Mouse (Mus musculus) cerebellum, adult 8-10 months (tissue): ENCODE data around the gene Lrrc7.

ENCODE experiments used
- DNase-seq: peaks from one replicate; pipeline ENCODE4 v3.0.0; 2022

Lrrc7 gene

DNA sequence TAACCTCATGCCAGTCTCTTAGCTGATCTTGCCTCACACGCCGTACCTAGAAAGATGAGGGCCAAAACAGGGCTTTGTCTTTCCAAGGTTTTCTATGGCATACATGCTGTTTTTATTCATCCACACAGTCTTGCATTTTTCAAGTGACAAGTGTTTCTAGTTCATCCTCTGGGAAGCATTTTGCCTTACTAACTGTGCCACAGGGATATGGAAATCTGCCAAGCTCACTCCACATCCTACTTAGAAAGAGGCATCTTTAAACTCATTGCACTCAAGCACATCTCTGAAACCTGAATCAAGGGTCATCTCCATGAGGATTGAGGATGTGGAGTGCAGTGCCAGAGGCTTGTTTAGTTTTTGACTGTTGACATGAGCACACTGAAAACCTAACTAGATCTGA is 199.9 kb downstream of the Lrrc7 start:
- DNase-seq, result no peak

DNA sequence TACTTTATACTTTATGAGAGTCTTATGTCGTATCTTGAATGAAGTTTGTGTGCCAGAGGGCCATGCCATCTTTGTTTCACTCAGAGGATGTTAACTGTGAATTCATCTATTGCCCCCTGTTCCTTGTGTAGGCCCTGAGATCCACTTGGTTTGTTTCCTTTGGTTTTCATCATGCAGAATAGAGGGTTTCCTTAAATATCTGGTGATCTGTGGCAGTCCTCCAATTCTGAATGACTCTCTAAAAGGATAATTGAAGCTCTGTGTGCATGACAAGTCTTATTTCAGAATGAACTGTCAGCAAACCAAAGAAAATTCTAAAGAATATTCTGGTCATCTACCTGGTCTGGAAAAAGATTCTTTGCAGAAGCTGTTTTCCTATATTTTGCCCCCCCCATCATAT is 205.3 kb downstream of the Lrrc7 start:
- no peak for DNase-seq

DNA sequence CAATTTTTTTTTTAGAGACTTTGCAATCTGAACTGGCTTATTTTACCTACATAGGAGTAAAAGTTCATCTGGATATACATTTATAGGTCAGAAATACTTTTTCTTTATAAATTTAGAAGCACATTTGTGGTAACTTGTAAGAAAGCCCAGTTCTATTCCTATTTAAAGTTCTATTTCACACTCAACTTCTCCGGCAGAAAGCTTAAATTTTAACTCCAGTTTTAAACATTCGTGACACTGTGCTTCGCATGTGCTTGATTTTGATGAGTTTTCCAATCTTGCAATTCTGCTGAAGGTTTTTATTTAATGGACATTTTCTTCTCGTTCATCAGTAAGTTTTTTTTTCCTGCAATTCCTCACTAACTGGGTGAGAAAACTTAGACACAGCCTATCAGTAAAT is 205.8 kb downstream of the Lrrc7 start:
- DNase-seq, result no peak

DNA sequence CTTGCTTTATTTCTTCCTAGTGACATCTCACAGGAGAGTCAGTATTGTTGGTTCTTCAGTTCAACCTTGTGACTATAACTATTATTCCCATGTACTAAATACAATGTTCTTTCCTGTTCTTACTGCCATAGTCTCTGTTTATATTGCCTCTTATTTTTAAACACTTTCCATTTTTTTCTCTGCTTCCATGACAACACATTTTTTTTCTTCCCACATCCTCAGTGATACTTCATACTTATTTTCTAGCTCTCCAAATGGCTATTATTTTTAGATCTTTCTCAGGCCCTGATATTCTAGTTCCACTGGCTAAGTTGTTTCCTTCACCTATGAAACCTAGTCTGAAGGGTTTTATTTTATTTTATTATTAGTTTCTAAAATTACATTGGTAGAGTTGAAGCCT is 221.2 kb downstream of the Lrrc7 start:
- DNase-seq, result no peak

DNA sequence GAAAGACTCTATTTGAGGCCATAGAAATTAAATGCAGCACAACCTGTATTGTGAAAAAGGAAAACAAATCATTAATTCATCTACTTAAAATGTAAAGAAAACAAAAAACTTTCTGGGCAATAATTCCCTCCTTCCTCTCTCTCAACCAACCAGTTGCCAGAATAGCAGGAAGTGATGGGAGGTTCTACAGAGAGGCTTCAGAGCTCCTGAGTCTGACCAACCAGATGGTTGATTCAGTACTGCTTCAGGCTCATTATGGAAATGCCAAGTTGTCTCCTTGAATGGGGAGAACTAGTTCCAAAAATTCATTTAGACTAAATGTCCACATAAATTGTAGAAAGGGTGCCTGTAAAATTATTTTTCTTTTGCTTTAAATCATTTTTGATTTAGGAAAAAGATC is 231.9 kb downstream of the Lrrc7 start:
- no peak for DNase-seq

DNA sequence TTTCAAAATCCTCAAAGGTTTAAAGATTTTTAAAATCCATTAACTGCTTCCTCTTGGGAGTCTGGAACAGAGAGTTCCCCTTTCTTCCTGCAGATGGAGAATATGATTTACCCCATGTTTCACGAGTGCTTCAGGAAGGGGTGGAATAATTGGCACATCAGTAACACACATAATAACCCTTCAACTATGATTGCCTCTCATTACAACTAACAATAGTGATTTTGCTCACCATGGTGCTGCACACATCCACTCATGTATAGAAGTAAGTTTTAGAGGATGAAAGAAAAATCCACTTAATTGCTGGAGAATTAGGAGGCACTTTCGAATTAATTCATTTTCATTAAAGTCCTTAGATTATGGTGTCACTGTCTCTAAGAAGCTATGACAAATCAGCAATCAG is 251.6 kb downstream of the Lrrc7 start:
- DNase-seq, result no peak

DNA sequence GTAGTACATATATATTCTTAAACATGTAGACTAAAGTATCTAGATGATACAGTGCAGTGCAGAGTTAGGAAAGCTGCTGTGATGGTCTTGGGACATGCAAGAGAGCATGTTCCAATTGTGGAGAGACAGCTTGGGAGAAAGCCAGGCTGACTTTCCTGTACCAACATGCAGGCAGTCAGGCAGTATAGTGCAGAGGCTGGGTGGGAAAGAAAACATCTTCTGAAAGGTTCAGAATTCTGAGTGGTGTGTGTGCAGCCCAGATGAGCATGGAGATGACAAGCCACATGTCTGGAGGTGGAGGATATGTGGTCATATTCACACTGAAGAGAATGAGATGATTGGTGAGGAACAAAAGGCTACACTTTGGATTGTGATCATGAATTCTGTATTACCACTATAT is 254.6 kb downstream of the Lrrc7 start:
- no peak for DNase-seq

DNA sequence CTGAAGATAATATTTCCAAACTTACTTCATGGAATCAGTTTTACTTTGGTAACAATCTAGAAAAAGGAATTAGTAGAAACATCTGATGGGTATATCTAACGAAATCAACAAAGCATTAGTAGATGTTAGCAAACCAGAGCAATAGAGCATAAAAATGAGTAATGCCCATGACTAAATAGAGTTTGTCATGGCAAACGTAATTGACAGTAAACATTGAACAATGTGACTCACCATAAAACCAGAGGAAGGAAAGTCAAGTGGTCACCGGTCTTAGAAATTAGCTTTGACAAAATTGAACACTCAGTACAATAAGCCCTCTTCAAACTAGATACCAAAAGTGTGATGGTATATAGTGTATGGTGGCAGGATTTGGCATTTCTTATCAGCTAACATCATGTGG is 263.3 kb downstream of the Lrrc7 start:
- no peak for DNase-seq

DNA sequence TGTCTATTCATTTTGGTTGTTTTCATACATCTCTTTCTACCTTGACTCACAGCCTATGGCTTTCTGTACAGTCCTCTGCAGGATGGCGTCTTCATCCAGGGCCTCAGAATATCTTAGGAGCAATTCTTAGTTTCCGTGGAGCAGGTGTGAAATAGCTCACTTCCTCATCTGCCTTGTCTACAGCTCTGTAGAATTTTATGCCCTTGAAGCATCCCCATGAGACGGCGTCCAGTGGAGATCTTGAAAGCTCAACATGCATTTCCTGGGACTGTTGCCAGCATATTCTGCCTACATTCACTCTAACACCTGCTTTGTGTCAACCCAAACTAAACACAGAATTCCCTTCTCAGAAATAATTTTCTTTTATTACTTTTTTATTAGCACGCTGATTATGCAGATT is 267.0 kb downstream of the Lrrc7 start:
- DNase-seq, result no peak

DNA sequence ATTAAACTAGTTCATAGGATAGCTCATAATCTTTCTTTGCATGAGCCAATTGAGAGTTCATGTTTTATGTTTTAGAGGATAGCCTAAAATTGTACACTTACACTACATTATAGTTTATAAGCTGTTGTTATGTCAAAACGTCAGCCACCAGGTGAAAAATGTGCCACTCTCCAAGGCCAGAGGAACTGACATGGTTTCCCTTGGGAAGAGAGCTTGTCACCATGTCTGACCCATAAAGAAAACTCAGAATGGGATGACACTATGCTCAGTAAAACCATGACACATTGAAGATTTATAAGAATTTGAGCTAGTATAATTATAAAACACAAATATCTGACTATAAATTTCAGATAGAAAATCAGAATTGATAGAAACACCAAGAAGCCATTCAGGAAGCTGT is 277.6 kb downstream of the Lrrc7 start:
- DNase-seq, result no peak

DNA sequence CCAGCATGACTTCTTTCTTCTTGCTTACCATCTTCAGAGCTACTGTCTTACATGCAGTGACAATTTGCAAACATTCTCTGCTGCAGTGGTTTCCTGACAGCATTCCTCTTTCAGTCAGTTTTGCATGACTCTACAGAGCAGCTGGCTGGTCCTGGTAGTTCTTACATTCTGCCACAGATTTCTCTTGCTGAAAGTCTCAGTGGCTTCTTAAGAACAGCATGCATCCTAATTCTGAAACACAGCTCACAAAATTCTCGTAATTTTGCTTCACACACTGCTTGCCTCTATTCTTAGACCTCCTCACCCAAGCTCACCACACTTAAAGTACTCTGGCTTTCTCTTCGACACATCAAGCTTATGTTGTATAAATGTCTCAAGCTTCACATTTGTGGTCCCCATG is 283.4 kb downstream of the Lrrc7 start:
- DNase-seq, result no peak

DNA sequence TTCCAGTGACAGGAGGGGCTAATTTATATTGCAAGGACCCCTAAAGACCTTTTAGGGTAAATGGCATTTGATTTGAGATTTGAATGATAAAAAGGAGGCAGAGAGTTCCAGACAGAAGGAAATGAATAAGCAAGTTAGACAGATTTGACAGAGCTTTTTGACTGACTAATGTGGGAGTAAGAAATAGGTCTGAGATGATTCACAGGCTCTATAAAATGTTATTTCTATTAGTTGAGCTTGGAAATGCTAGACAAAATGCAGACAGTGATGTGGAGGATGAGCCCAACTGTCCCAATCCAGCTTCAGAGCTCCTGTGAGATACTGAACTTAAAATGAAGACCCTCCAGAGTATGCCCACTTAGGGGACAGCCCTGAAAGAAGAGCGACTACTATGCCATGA is 289.3 kb downstream of the Lrrc7 start:
- no peak for DNase-seq

DNA sequence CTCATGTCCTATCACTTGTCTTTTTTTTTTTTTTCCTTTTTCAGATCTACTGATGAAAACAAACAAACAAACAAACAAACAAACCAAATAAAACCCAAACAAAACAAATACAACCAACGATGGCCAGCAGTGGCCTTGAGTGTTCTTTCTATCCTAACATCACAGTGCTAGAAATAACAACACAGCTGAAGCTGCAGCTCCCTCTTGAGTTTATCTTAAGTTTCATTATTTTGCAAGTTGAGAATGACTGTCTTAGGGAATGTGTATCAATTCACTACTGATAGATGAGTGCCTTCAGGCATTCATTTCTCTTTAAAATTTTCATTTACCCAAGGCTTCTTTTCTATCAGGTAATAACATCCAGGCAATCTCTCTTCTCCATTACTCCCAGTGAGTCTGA is 291.1 kb downstream of the Lrrc7 start:
- DNase-seq, result no peak

DNA sequence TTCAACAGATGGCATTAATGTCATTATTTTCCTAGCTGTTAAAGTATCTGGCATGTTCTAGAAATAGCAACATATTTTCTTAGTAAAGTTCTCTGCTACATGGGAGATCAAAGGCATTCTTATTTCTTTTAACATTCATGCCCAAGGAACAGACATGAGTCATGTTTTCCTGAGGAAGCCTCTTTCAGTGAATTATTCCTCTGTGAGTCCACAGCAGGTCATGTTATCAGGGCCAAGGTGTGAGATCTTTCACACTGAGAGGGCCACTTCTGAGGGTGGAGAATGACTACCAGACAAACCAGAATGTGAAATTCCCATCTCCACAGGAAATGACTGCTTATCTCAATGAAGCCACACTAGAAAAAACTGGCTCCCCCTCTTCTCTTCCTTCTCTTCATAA is 309.4 kb downstream of the Lrrc7 start:
- no peak for DNase-seq

DNA sequence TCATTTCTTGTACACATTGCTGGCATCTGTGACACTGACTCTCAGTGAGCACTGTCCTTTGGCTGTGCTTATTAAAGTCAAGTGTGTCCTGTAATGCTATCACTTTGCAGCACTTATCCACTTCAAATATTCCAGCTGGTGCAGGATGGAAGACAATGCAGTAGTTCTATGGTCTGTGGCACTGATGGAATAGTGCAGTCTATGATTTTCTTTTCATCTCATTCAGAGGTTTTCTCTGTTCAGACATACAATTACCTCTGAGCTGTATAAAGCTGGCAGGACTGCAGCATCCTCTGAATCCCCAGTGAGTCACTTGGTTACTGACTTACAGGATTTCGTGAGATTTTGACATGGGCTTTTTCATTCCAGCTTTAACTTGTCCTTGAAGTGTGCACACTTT is 314.3 kb downstream of the Lrrc7 start:
- no peak for DNase-seq

DNA sequence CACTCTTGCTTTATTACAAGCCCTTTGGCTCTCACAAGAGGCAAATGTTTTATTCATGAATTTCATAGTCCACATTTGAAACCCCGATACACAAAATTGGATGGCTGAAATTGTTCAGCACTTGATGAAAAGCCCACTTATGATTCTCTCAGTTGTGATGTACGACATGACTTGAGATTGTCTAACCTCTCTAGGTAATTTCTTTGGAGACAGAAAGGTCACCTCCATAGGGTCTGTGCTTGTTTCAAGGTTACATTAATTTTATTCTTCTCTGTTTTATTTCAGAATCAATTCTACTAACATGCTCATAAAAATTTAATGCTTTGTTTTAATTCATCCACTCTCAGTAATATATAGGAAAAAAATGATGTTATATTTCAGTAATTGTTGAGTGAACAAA is 351.4 kb downstream of the Lrrc7 start:
- DNase-seq, result no peak

DNA sequence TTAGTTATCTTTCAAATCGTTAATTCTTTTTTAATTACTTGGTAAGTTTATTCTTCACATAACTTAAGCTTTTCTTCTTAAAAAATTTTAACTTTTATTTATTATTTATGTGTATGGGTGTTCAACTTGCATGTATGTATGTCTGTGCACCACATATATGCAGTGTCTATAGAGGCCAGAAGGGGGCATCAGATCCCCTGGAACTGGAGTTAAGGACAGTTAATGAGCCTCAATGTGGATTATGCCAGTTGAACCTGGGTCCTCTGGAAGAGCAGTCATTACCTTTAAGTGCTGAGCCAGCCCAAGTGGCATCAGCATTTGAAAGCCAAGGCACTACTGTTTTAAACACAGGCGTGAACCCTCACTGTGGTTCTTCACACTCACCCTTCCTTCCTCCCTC is 352.0 kb downstream of the Lrrc7 start:
- no peak for DNase-seq

DNA sequence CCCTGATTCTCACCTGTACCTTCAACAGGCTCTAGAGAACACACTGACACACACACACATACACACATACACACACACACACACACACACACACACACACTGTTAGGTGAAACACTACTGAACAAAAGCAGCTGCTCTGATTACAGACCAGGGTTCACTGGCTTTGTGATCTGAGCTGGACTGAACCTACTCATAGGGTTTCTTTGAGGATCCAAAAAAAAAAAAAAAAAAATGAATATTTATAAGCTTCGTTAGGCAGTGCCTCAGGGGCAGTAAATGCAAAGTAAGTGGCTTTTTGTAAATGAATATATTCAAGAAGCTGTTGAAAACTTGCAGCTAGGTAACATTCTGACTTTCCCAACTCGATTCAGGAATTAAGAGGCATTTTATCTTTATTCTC is 354.2 kb downstream of the Lrrc7 start:
- DNase-seq, result no peak

DNA sequence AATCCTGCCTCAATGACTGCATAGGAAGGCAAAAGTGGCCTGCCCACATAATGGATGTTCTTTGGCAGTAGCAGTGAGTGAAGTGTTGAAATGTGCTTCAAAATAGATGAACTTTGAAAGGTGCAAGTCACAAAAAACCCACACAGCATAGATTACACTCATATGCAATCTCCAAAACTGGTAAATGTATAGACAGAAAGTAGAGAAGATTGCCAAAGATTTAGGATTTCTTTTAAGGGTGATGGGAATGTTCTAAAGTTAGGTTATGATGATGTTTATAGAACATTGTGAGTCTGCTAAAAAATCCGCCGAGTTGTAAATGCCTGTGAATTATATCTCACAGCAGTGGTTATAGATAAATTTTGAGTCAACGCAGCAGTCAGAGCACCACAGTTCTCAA is 359.2 kb downstream of the Lrrc7 start:
- no peak for DNase-seq

DNA sequence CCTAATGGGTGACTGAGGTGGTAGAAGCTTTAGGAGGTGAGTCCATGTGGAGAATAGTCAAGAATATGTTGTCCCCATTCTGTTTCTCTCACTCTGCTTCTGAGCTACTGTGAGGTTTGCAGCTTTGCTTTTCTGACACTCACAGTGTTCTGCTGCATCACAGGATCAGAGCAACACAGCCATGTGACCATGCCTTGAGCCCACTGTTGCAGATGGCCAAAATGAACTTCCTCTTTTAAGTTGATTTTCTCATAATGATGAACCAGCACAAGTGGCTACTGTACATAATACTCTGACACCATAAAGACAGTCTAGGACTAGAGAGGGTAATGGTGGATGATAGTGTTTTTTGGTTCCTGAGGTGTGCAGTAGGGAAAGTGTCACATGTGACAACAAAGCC is 366.6 kb downstream of the Lrrc7 start:
- DNase-seq, result no peak

DNA sequence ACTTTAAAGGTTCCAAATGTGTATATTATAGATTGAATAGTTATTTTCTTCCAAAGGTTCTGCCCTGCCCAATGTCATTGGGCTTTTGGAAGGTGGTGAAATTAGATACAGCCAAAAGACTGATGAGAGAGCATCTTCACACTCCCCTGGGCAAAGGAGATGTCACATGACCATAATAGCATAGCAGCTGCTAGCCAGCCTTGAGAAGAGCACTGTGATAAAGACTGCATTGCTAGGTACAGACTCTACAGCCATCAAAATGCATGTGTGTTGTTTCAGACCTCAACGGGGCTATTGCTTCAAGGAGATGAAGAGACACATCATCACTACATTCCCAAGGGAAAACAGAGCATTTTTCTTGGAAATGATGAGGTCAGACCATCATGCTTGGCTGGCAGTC is 368.8 kb downstream of the Lrrc7 start:
- no peak for DNase-seq

DNA sequence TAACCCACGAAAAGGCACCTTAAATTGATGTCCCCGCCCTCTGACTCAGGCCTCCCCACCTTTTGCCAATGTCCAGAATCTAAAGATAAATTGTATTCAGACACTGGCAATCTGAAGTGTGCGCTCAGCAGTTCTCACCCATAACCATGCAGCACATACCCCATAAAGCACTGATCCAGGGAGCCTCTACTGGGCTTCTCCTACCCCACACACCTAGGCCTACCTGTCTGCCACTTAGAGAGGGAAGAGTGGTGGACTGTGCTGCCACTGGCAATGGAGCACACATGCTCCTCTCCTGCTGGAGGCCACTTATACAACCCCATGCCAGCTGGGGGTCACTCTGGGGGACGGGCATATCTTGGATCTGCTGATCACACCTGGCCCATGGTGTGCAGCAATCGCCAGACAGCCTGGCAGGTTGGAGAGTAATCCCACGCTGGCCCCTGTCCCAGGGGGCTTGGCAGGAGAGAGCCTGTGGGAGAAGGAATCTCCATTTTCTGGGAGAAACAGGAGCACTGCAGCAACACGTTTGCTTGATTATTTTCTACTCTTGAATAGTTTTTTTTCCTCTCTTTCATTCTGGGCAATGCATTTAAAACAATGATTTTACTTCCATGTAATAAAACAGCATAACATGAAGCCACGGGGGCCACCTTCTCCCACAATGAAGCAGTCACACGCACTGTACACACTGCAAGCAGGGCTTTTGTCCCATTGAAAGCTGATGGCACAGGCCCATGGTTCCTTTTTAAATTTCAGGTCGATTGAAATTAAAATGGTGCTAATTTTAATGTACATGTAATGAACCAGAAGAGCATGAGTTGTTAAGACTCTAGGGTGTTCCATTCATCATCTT is 386.9 kb downstream of the Lrrc7 start:
- no peak for DNase-seq

DNA sequence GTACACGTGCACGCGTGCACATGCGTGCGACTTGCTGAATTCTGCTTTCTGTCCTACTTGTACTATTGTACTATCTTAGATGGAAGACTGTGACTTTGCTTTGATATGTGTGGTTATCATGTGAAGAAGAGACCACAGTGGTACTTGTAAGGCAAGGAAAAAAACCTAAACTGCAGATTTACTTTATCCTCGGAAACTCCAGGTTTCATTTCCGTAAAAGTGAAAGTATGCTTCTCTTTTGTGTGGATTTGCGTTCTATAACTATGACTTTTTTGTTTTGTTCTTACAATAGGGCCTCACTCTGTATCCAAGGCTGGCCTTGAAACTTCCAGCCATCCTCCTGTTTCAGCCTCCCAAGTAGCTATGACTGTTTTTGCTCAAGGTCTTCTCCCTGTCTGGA is 392.8 kb downstream of the Lrrc7 start:
- DNase-seq, result no peak

DNA sequence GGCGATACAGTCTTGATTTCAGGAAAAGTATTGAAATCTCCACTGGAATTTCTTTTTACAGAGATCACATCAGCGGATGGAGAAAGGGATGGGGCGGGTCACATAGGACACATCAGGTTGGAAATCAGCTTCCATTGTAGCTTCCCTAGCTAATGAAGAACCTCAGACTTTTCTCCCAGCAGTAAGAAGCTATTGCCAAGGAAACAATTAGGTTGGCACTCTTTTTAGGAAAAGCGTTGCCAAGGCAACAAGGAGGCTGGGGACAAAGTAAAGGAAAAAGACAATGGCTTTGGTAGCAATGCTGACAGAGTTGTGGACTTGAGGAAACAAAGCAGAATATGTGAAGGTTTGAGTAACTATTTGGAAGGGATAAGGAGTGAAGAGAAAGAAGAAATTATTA is 393.6 kb downstream of the Lrrc7 start:
- DNase-seq, result no peak

DNA sequence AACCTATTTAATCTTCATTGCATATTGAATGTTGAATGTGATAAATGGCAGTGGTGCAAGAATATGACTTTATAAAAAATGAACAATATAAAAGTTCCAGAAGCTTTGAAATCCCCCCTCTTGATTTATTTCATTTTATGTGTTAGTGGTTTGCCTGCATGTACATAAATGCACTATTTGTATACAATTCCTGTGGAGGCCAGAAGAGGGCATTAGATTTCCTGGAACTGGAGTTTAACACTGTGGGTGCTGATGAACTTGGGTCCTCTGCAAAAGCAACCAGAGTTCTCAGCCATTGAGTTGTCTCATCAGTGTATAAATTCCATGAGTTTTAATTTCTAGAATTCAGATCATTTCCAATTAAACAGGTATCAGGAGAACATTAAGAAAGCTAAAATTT is 397.0 kb downstream of the Lrrc7 start:
- DNase-seq, result no peak

DNA sequence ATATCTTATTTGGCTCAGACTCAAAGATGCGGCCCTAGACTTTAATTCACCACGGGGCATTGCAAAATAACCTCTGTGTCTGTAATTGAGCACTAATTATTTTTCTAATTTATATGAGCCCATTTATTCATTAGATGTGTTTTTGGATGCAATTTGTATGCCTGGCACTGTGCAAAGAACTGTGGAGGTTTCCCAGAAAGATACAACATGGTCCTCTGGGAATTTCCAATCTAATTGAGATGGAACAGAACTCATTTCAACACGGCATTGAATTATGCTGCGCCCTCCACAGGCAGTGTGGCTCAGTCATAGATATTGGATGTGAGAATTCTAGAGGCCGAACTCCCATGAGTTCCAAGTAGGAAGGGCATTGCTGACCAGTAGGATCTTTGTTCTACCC is 397.6 kb downstream of the Lrrc7 start:
- DNase-seq, result no peak
